Mouse (Mus musculus) MEL (cell line): ENCODE results near the gene Catsper4. TPM values are rescaled to one million over a fixed set of nuclear protein-coding genes. Genes with fewer than 3 reads are reported as not detected.

ENCODE experiments used
- DNase-seq: peaks from one replicate; pipeline ENCODE4 v3.0.0; 2011; ENCODE audit warnings: low read depth, low spot score
- H3K27ac ChIP-seq: 2 replicates; pipeline ENCODE4 v1.5.1; 2012; ENCODE audit warnings: low read depth, mild to moderate bottlenecking, control low read depth, low read length, moderate library complexity; ENCODE audit not compliant: control insufficient read depth
- H3K27me3 ChIP-seq, 2 experiments: fragments of 150-350 bp in 1 of 2; sonication (generic) in 1 of 2; 2 replicates each; pipeline ENCODE4 v1.6.1; 2012; ENCODE audit warnings: low read length in 2 of 2, mild to moderate bottlenecking in 2 of 2, improper control_type of control experiment in 1 of 2, moderate library complexity in 1 of 2; ENCODE audit not compliant: insufficient read depth in 2 of 2, control insufficient read depth in 1 of 2
- H3K36me3 ChIP-seq, 2 experiments: 2 replicates each; pipeline ENCODE4 v1.6.1; 2012 to 2014; ENCODE audit warnings: low read length in 2 of 2, improper control_type of control experiment in 1 of 2, inconsistent platforms in 1 of 2, mild to moderate bottlenecking in 1 of 2; ENCODE audit not compliant: insufficient read depth in 2 of 2, control insufficient read depth in 1 of 2
- H3K4me1 ChIP-seq, 2 experiments: fragments of 150-350 bp in 1 of 2; sonication (generic) in 1 of 2; 2 replicates each; pipeline ENCODE4 v1.6.1; 2012; ENCODE audit warnings: low read length in 2 of 2, improper control_type of control experiment in 1 of 2, mild to moderate bottlenecking in 1 of 2; ENCODE audit not compliant: insufficient read depth in 2 of 2, control insufficient read depth in 1 of 2
- H3K4me3 ChIP-seq, 2 experiments: fragments of 150-350 bp in 1 of 2; sonication (generic) in 1 of 2; 2 replicates each; pipeline ENCODE4 v1.5.1; 2012; ENCODE audit warnings: low read depth in 2 of 2, low read length in 2 of 2, mild to moderate bottlenecking in 2 of 2, moderate library complexity in 2 of 2, control low read depth in 1 of 2, improper control_type of control experiment in 1 of 2; ENCODE audit not compliant: control insufficient read depth in 1 of 2, insufficient read depth in 1 of 2
- H3K79me2 ChIP-seq: 2 replicates; pipeline ENCODE4 v1.6.1; 2012; ENCODE audit warnings: mild to moderate bottlenecking, low read length, moderate library complexity; ENCODE audit not compliant: control insufficient read depth, poor library complexity, insufficient read depth
- H3K9ac ChIP-seq: 2 replicates; pipeline ENCODE4 v1.6.1; 2012; ENCODE audit warnings: low read depth, mild to moderate bottlenecking, control low read depth, low read length, moderate library complexity; ENCODE audit not compliant: control insufficient read depth, poor library complexity, severe bottlenecking
- H3K9me3 ChIP-seq: fragments of 150-350 bp; sonication (generic); replicated peaks from 2 replicates; pipeline ENCODE4 v1.6.1; 2012; ENCODE audit warnings: mild to moderate bottlenecking, low read length, improper control_type of control experiment, moderate library complexity; ENCODE audit not compliant: insufficient read depth
- E2F4 ChIP-seq: IDR thresholded peaks from 2 replicates; pipeline ENCODE4 v1.6.1; 2011; ENCODE audit warnings: low read depth, low read length, improper control_type of control experiment, borderline replicate concordance
- EP300 ChIP-seq, 2 experiments: IDR thresholded peaks; 2 replicates each; pipeline ENCODE4 v1.6.1; 2011; ENCODE audit warnings: improper control_type of control experiment in 2 of 2, low read length in 2 of 2, low read depth in 1 of 2, mild to moderate bottlenecking in 1 of 2
- GATA1 ChIP-seq: IDR thresholded peaks from 2 replicates; pipeline ENCODE4 v1.6.1; 2011; ENCODE audit warnings: low read depth, low read length, improper control_type of control experiment
- KAT2A ChIP-seq: conservative IDR thresholded peaks from 2 replicates; pipeline ENCODE4 v1.6.1; 2012; ENCODE audit warnings: low read depth, low read length, improper control_type of control experiment, inconsistent platforms
- MEF2A ChIP-seq: IDR thresholded peaks from 2 replicates; pipeline ENCODE4 v1.6.1; 2014; ENCODE audit warnings: low read depth, mild to moderate bottlenecking, inconsistent platforms, low read length, improper control_type of control experiment; ENCODE audit not compliant: poor library complexity, insufficient replicate concordance, severe bottlenecking; ENCODE audit errors: extremely low read depth
- POLR2A ChIP-seq, 2 experiments: IDR thresholded peaks; 2 replicates each; pipeline ENCODE4 v1.6.1; 2011 to 2012; ENCODE audit warnings: low read length in 2 of 2, mild to moderate bottlenecking in 2 of 2, control low read depth in 1 of 2, improper control_type of control experiment in 1 of 2, low read depth in 1 of 2, moderate library complexity in 1 of 2; ENCODE audit not compliant: control insufficient read depth in 1 of 2, insufficient read depth in 1 of 2, poor library complexity in 1 of 2
- RCOR1 ChIP-seq: IDR thresholded peaks from 2 replicates; pipeline ENCODE4 v1.6.1; 2012; ENCODE audit warnings: low read depth, mild to moderate bottlenecking, inconsistent platforms, low read length, improper control_type of control experiment
- SIN3A ChIP-seq: IDR thresholded peaks from 2 replicates; pipeline ENCODE4 v1.6.1; 2012; ENCODE audit warnings: low read length, improper control_type of control experiment, inconsistent platforms
- TBP ChIP-seq: IDR thresholded peaks from 2 replicates; pipeline ENCODE4 v1.8.0; 2011; ENCODE audit warnings: low read depth, low read length, improper control_type of control experiment
- ZC3H11A ChIP-seq: IDR thresholded peaks from 2 replicates; pipeline ENCODE4 v1.6.1; 2012; ENCODE audit warnings: low read depth, mild to moderate bottlenecking, inconsistent platforms, low read length, improper control_type of control experiment
- ZKSCAN1 ChIP-seq: IDR thresholded peaks from 2 replicates; pipeline ENCODE4 v1.6.1; 2012; ENCODE audit warnings: low read depth, mild to moderate bottlenecking, inconsistent platforms, low read length, improper control_type of control experiment, moderate library complexity
- ZMIZ1 ChIP-seq: IDR thresholded peaks from 2 replicates; pipeline ENCODE4 v1.6.1; 2012; ENCODE audit warnings: low read depth, mild to moderate bottlenecking, inconsistent platforms, low read length, improper control_type of control experiment, moderate library complexity
- polyA plus RNA-seq, 2 experiments: library from polyadenylated mRNA; stranded (reverse) in 1 of 2; unstranded in 1 of 2; fragments of >175 nt in 1 of 2; fragments of >200 nt in 1 of 2; gene quantifications; 2 replicates each; pipeline versions ENCODE4 v1.2.1 to v1.2.4; 2012; ENCODE audit warnings: low replicate concordance in 2 of 2, low read depth in 1 of 2; ENCODE audit not compliant: insufficient read length in 2 of 2, insufficient read depth in 1 of 2, missing spikeins in 1 of 2
- total RNA-seq: library from RNA; depleted of rRNA; stranded (reverse); fragments of 300-350 nt; gene quantifications from 2 replicates; pipeline ENCODE4 v1.2.3, GENCODE M21; 2012

Gene Catsper4
- total and polyA plus RNA-seq, 3 experiments: not detected

- peak within 1 kb of the TSS; percentile 97 for H3K9ac ChIP-seq
- H3K9me3 ChIP-seq: no peaks in the 10 kb centered on the region
- TF ChIP-seq ZC3H11A (no peak), POLR2A (IDR thresholded peaks at IDR 0.05; ENCODE audit: control insufficient read depth in 1 of 2, insufficient read depth in 1 of 2, low read depth in 1 of 2, low read length in 2 of 2, poor library complexity in 1 of 2) (peak in 1 of 2 experiments; percentile 30; a peak in 1 of 4 replicates)
- H3K79me2 ChIP-seq: peaks cover 10% of the 10 kb centered on the region
- no peak within 1 kb of the TSS for H3K27ac ChIP-seq
- H3K4me3 ChIP-seq: peak within 1 kb of the TSS; percentile 74 to 99
- peaks cover 0 to 3% of the 10 kb centered on the region in 2 experiments; a peak in 2 of 4 replicates for H3K36me3 ChIP-seq
- H3K4me1 ChIP-seq: peaks cover 0 to 16% of the 10 kb centered on the region in 2 experiments; a peak in 2 of 4 replicates
- no peaks in the 10 kb centered on the region for H3K27me3 ChIP-seq
- no peak for DNase-seq
Measured at GRCm38 (mm10) chr4:134243516-134244250, 16.5 kb upstream of the Catsper4 start, which contains the start of gene E130218I03Rik. Gene E130218I03Rik (plus strand): TSS chr4:134243662.

DNA sequence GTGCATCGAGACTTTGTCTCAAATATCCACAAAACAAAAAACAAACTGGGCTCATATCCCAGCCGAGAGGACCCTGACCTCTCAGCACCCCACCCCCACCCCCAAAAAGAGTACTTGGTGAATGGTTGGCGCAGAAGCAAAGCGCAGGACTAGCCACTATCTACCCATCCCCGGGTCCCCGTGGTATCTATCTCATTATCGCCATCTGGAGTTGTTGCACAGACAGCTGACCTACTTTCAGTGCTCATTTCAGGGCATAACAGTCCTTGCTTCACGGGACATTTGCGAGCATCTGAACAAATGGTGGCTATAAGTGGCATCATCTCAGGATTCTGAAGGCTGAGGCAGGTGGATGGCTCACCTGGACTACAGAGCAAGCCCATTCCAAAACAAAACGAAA, 11.5 kb upstream of the Catsper4 start:
- Histone ChIP-seq H3K27ac (no peak overlapping the region), H3K9ac (no peak overlapping the region), H3K4me3 (no peak overlapping the region), H3K79me2 (no peaks in the 10 kb centered on the region), H3K36me3 (no peaks in the 10 kb centered on the region), H3K4me1 (peaks cover 0 to 2% of the 10 kb centered on the region in 2 experiments; a peak in 1 of 4 replicates), H3K9me3 (no peaks in the 10 kb centered on the region), H3K27me3 (peaks cover 0 to 3% of the 10 kb centered on the region in 2 experiments; a peak in 2 of 4 replicates)
- no peak for TF ChIP-seq EP300 (IDR thresholded peaks at IDR 0.05; ENCODE audit: low read depth in 1 of 2, low read length in 2 of 2)
- TF ChIP-seq GATA1: no peak
- no peak for TF ChIP-seq KAT2A
- no peak for TF ChIP-seq E2F4
- no peak for DNase-seq

DNA sequence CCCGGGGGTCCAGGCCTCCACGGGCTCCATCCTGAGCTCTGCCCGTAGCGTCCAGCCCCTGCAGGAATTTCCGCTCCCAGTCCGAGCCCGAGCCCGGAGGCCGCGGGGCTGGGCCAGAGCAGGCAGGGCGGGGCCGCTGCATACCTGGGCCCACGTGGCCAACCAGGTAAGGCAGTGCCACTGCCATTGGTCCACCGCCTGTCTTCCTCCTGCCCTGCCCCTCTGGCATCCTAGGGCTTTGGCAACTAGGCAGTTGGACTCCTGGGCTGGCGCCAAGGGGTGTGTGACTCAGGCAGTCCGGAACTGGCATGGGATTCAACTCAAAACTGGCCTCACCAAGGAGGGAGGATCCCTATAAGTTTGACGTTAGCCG, 11.1 kb upstream of the Catsper4 start, which contains the start of gene Cnksr1:
Cnksr1 (minus strand) TSS at position 121 of the 373 bp plus-strand sequence.
- Histone ChIP-seq H3K4me3 (no peak within 1 kb of the TSS), H3K9ac (no peak within 1 kb of the TSS)

More for the DNA sequence above, 11.1 kb upstream of the Catsper4 start, which contains the start of gene Cnksr1:
- H3K79me2 ChIP-seq: no peaks in the 10 kb centered on the region
- no peak for DNase-seq
- H3K27me3 ChIP-seq: peaks cover 0 to 5% of the 10 kb centered on the region in 2 experiments; a peak in 2 of 4 replicates
- no peaks in the 10 kb centered on the region for H3K9me3 ChIP-seq
- peaks cover 0 to 2% of the 10 kb centered on the region in 2 experiments; a peak in 1 of 4 replicates for H3K4me1 ChIP-seq
- H3K36me3 ChIP-seq: no peaks in the 10 kb centered on the region
- H3K27ac ChIP-seq: no peak within 1 kb of the TSS
- TF ChIP-seq TBP: no peak
- no peak for TF ChIP-seq SIN3A
- no peak for TF ChIP-seq ZMIZ1
- no peak for TF ChIP-seq MEF2A
- TF ChIP-seq ZKSCAN1: no peak
- no peak for TF ChIP-seq RCOR1
- TF ChIP-seq, all 39 proteins: peak for 0
